Comparison of ENCODE assay signal across 7 mouse cellular contexts in the genomic region with DNA sequence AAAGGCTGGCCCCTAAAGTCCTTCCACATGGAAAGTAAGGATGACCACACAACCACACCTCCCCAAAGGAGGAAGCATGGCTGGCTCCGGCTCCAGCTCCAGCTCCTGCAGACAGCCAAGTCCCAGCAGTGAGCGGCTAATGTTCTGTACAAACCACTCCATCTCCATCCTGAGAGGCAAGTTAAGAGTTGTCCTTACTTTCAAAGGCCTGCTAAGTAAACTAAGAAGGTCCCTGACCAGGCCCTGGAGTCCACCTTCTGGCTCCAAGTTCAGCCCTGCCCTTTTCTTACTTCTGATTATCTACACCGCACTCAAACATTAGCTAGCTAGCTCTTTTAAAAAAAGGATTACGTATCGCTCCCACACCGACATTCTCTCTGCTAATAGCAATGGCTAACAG. TPM values are rescaled to one million over a fixed set of nuclear protein-coding genes. Genes with fewer than 3 reads are reported as not detected.
DNase-seq lines count a peak whose midpoint lies in the region; ATAC-seq lines count a peak whose summit lies in the region.

No protein-coding gene starts in this region.

- no peaks in the 10 kb centered on the region; the same call in 1 of the 2 replicates for H3K9me3 ChIP-seq in midbrain, embryonic 10.5 days (replicated peaks)
- H3K9me3 ChIP-seq in midbrain, embryonic 11.5 days (ENCODE audit: control insufficient read depth, low read length), result peaks cover 3% of the 10 kb centered on the region; the same call in 1 of the 2 replicates
- peaks cover 3% of the 10 kb centered on the region; the same call in 1 of the 2 replicates for H3K9me3 ChIP-seq in hindbrain, embryonic 16.5 days (ENCODE audit: control insufficient read depth, low read length)

- 0 out of 2 replicates have a peak overlapping the region, but pooled peaks have one; percentile 86 for H3K4me3 ChIP-seq in midbrain, embryonic 10.5 days
- no peak overlapping the region for H3K4me3 ChIP-seq in midbrain, embryonic 11.5 days (ENCODE audit: low read depth, low read length)
- peak overlapping the region; percentile 96 for H3K4me3 ChIP-seq in hindbrain, embryonic 16.5 days (ENCODE audit: low read length)

- H3K4me2 ChIP-seq in midbrain, embryonic 11.5 days, result no peak overlapping the region; the same call in 1 of the 2 replicates
- peak overlapping the region; percentile 86 for H3K4me2 ChIP-seq in hindbrain, embryonic 16.5 days (ENCODE audit: low read length)

- H3K9ac ChIP-seq in midbrain, embryonic 11.5 days (ENCODE audit: low read length), result no peak overlapping the region
- no peak overlapping the region for H3K9ac ChIP-seq in hindbrain, embryonic 16.5 days (ENCODE audit: low read depth, low read length)

- no peaks in the 10 kb centered on the region for H3K36me3 ChIP-seq in midbrain, embryonic 10.5 days
- no peaks in the 10 kb centered on the region for H3K36me3 ChIP-seq in midbrain, embryonic 11.5 days (ENCODE audit: control insufficient read depth, insufficient read depth, low read length)
- H3K36me3 ChIP-seq in hindbrain, embryonic 16.5 days (ENCODE audit: control insufficient read depth, insufficient read depth, low read length), result no peaks in the 10 kb centered on the region

- ATAC-seq in midbrain, embryonic 11.5 days (ENCODE audit: low FRiP score), result no peak
- no peak for ATAC-seq in hindbrain, embryonic 16.5 days

- no peaks in the 10 kb centered on the region; the same call in 1 of the 2 replicates for H3K27me3 ChIP-seq in midbrain, embryonic 10.5 days (ENCODE audit: low read depth, poor library complexity, severe bottlenecking)
- no peaks in the 10 kb centered on the region for H3K27me3 ChIP-seq in midbrain, embryonic 11.5 days (ENCODE audit: control insufficient read depth, insufficient read depth, low read length)
- H3K27me3 ChIP-seq in hindbrain, embryonic 16.5 days (replicated peaks; ENCODE audit: control insufficient read depth, insufficient read depth, low read length), result no peaks in the 10 kb centered on the region

- no peak for DNase-seq in midbrain, embryonic 10.5 days (ENCODE audit: low spot score)
- no peak for DNase-seq in midbrain, embryonic 11.5 days (ENCODE audit: low spot score, missing footprints)
- DNase-seq in lung, postnatal 10 days, result peak; percentile 35
- peak; percentile 54 for DNase-seq in yolk sac, embryonic 10.5 days (ENCODE audit: low spot score)
- DNase-seq in frontal cortex, adult 2 months (ENCODE audit: extremely low spot score in 1 of 2, low spot score in 1 of 2), result no peak
- no peak for DNase-seq in testis, postnatal 10 days (ENCODE audit: low spot score)

- peaks cover 28% of the 10 kb centered on the region for H3K4me1 ChIP-seq in midbrain, embryonic 10.5 days
- H3K4me1 ChIP-seq in midbrain, embryonic 11.5 days (ENCODE audit: control insufficient read depth, insufficient read depth, low read length), result peaks cover 10% of the 10 kb centered on the region
- H3K4me1 ChIP-seq in hindbrain, embryonic 16.5 days (ENCODE audit: control insufficient read depth, insufficient read depth, low read depth, low read length), result peaks cover 14% of the 10 kb centered on the region

- 86% methylated on average over 6 of the region's 6 CpGs for WGBS in midbrain, embryonic 10.5 days
- WGBS in midbrain, embryonic 11.5 days, result 85% methylated on average over 6 of the region's 6 CpGs
- WGBS in hindbrain, embryonic 16.5 days, result 83% methylated on average over 6 of the region's 6 CpGs

- H3K27ac ChIP-seq in midbrain, embryonic 10.5 days (replicated peaks), result no peak overlapping the region
- H3K27ac ChIP-seq in midbrain, embryonic 11.5 days (ENCODE audit: low read depth, low read length), result no peak overlapping the region
- no peak overlapping the region for H3K27ac ChIP-seq in hindbrain, embryonic 16.5 days (ENCODE audit: low read depth, low read length)

RNA-seq across cellular contexts. Expression of gene Cmtm4, which starts 1.8 kb away (rescaled TPM):
- polyA plus RNA-seq in midbrain, embryonic 10.5 days (2016; fragmentation: Nextera tagmentation; extraction: Ambion mirVana), result 1.7 and 1.8 TPM in 2 replicates
- polyA plus RNA-seq in midbrain, embryonic 11.5 days (2014; fragmentation: Nextera tagmentation; extraction: Ambion mirVana), result 2.2 and 2.6 TPM in 2 replicates
- polyA plus RNA-seq in hindbrain, embryonic 16.5 days (2015; fragmentation: Nextera tagmentation; extraction: Ambion mirVana), result 3.0 TPM in 2 replicates
- 40.0 and 43.8 TPM in 2 replicates for polyA plus RNA-seq in frontal cortex, adult 2 months (2012; rRNA removed)

RNA-seq across cellular contexts. Expression of gene Dync1li2, which starts 49.1 kb away (rescaled TPM):
- 80.1 and 96.1 TPM in 2 replicates for polyA plus RNA-seq in midbrain, embryonic 10.5 days (2016; fragmentation: Nextera tagmentation; extraction: Ambion mirVana)
- polyA plus RNA-seq in midbrain, embryonic 11.5 days (2014; fragmentation: Nextera tagmentation; extraction: Ambion mirVana), result 87.6 and 98.2 TPM in 2 replicates
- polyA plus RNA-seq in hindbrain, embryonic 16.5 days (2015; fragmentation: Nextera tagmentation; extraction: Ambion mirVana), result 97.9 and 112 TPM in 2 replicates
- 154 and 165 TPM in 2 replicates for polyA plus RNA-seq in frontal cortex, adult 2 months (2012; rRNA removed)

RNA-seq across cellular contexts. Expression of gene Cmtm3, which starts 54.6 kb away (rescaled TPM):
- 72.8 and 79.1 TPM in 2 replicates for polyA plus RNA-seq in midbrain, embryonic 10.5 days (2016; fragmentation: Nextera tagmentation; extraction: Ambion mirVana)
- 70.3 and 74.3 TPM in 2 replicates for polyA plus RNA-seq in midbrain, embryonic 11.5 days (2014; fragmentation: Nextera tagmentation; extraction: Ambion mirVana)
- 44.2 and 47.2 TPM in 2 replicates for polyA plus RNA-seq in hindbrain, embryonic 16.5 days (2015; fragmentation: Nextera tagmentation; extraction: Ambion mirVana)
- 20.4 and 22.4 TPM in 2 replicates for polyA plus RNA-seq in frontal cortex, adult 2 months (2012; rRNA removed)

Comparison
In these comparisons a context has a peak if more than half of its experiments do, and no peak if none do; other contexts are left out.
1. DNase-seq: peak in lung, postnatal 10 days (single experiment) and yolk sac, embryonic 10.5 days (single experiment); none in midbrain, embryonic 10.5 days (single experiment), midbrain, embryonic 11.5 days (single experiment), frontal cortex, adult 2 months (0 of 2) and testis, postnatal 10 days (single experiment).
2. RNA of gene Cmtm4, which starts 1.8 kb away (polyA plus RNA-seq): 40.0 to 43.8 TPM in frontal cortex, adult 2 months; 3.0 TPM in hindbrain, embryonic 16.5 days, 2.2 to 2.6 TPM in midbrain, embryonic 11.5 days and 1.7 to 1.8 TPM in midbrain, embryonic 10.5 days; every median in the first group is over 10 times any median in the second.